23 mouse cellular contexts compared by ENCODE assay signal in genomic region chr8:113250264-113250663, GRCm38 (mm10).
DNase-seq lines count a peak whose midpoint lies in the region; ATAC-seq lines count a peak whose summit lies in the region.
"Had no signal": no experiment of that assay in that cellular context is flagged by ENCODE, and none has a peak within 500 bp of the region (broad histone marks: within the 10 kb centered on the region; RNA-seq: fewer than 3 reads in every experiment).

No protein-coding gene starts in this region.

- no peak for DNase-seq in frontal cortex, postnatal 14 days (ENCODE audit: low spot score in 2 of 2)
- DNase-seq in right cerebral cortex, adult 18-20 months: peak; percentile 29
- no peak for DNase-seq in right cerebral cortex, postnatal 14 days
- peak; percentile 44 for DNase-seq in Muller cell, postnatal 12 days (ENCODE audit: inconsistent ontology term)
- DNase-seq in telencephalon, adult 2 months (ENCODE audit: low read depth, low spot score): peak; percentile 19
- DNase-seq in heart, adult 18-20 months: no peak
- DNase-seq: adrenal gland, adult 8-10 months; adrenal gland, postnatal 25 days; cerebellum, adult 18-20 months; cerebellum, adult 9-10 months; cerebellum, postnatal 14 days; gastrocnemius, adult 2 months; gastrocnemius, postnatal 14 days; heart, adult 2 months; heart, postnatal 14 days; heart, postnatal 4 days had no signal

- ATAC-seq in frontal cortex, adult (ENCODE audit: low TSS enrichment): peak; percentile 74
- ATAC-seq: CD4-positive, CD25-positive, alpha-beta regulatory T cell, adult 4 months; forebrain, embryonic 13.5 days; forebrain, embryonic 16.5 days; hindbrain, postnatal 0 days; inflammation-experienced regulatory T-cells, adult 6 months; intestine, embryonic 16.5 days had no signal

Comparison
In these comparisons a context has a peak if more than half of its experiments do, and no peak if none do; other contexts are left out.
1. DNase-seq: peak in right cerebral cortex, adult 18-20 months (single experiment), Muller cell, postnatal 12 days (single experiment) and telencephalon, adult 2 months (single experiment); none in frontal cortex, postnatal 14 days (0 of 2), right cerebral cortex, postnatal 14 days (single experiment) and heart, adult 18-20 months (0 of 2).